Mouse (Mus musculus): ENCODE data around the gene Igf1. TPM values are rescaled to one million over a fixed set of nuclear protein-coding genes. Genes with fewer than 3 reads are reported as not detected.

The Igf1 gene
- polyA plus RNA-seq, 1 experiment from 2014 or later = 24.7 TPM

GRCm38 (mm10) chr10:87880071-87880785 lies 22.2 kb downstream of the Igf1 start:
- H3K36me3 ChIP-seq = no peaks in the 10 kb centered on the region
- no peak for ATAC-seq (ENCODE audit: low FRiP score)
- no peak overlapping the region for H3K9ac ChIP-seq (replicated peaks)
- H3K4me3 ChIP-seq (replicated peaks) = no peak overlapping the region
- no peak overlapping the region for H3K4me2 ChIP-seq
- WGBS = 90% methylated on average over 7 of the region's 7 CpGs
- no peak overlapping the region for H3K27ac ChIP-seq (replicated peaks)
- H3K9me3 ChIP-seq (replicated peaks) = no peaks in the 10 kb centered on the region
- no peaks in the 10 kb centered on the region for H3K4me1 ChIP-seq
- no peaks in the 10 kb centered on the region for H3K27me3 ChIP-seq (replicated peaks)

GRCm38 (mm10) chr10:87885326-87886040 lies 27.4 kb downstream of the Igf1 start:
- no peak overlapping the region for H3K4me3 ChIP-seq (replicated peaks)
- no peaks in the 10 kb centered on the region for H3K4me1 ChIP-seq
- H3K4me2 ChIP-seq = no peak overlapping the region
- no peak for ATAC-seq (ENCODE audit: low FRiP score)
- H3K27ac ChIP-seq (replicated peaks) = no peak overlapping the region
- no peaks in the 10 kb centered on the region for H3K27me3 ChIP-seq (replicated peaks)
- 79% methylated on average over 2 of the region's 2 CpGs for WGBS
- no peaks in the 10 kb centered on the region for H3K36me3 ChIP-seq
- H3K9me3 ChIP-seq (replicated peaks) = no peaks in the 10 kb centered on the region
- no peak overlapping the region for H3K9ac ChIP-seq (replicated peaks)

- no peaks in the 10 kb centered on the region for H3K36me3 ChIP-seq
- H3K27me3 ChIP-seq (replicated peaks) = no peaks in the 10 kb centered on the region
- no peaks in the 10 kb centered on the region for H3K9me3 ChIP-seq (replicated peaks)
- no peak overlapping the region for H3K4me3 ChIP-seq (replicated peaks)
- no peak overlapping the region for H3K9ac ChIP-seq (replicated peaks)
- H3K4me1 ChIP-seq = no peaks in the 10 kb centered on the region
- no peak for ATAC-seq (ENCODE audit: low FRiP score)
- H3K4me2 ChIP-seq = no peak overlapping the region
- H3K27ac ChIP-seq (replicated peaks) = no peak overlapping the region
Observed at GRCm38 (mm10) chr10:87889850-87890249, 31.8 kb downstream of the Igf1 start.

DNA sequence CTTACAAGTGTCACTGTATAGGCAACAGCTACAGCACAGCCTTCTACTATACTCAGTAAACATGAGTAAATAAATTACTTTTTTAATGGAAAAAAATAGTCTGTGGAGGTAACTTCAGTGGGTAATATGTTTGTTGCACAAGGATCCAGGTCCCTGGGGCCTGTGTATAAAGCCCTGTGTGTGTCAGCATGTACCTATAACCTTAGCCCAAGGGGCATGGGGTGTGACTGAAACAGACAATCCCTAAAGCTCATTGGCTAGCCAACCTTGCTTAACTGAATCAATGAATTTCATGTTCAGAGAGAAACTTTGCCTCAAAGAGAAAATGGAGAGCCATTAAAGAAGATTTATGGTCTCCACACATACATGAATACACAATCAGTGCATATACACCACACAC lies 34.2 kb downstream of the Igf1 start:
- no peak overlapping the region for H3K4me2 ChIP-seq
- H3K4me1 ChIP-seq = no peaks in the 10 kb centered on the region
- no peak overlapping the region for H3K27ac ChIP-seq (replicated peaks)
- no peaks in the 10 kb centered on the region for H3K27me3 ChIP-seq (replicated peaks)
- no peaks in the 10 kb centered on the region for H3K9me3 ChIP-seq (replicated peaks)
- no peaks in the 10 kb centered on the region for H3K36me3 ChIP-seq
- no peak for ATAC-seq (ENCODE audit: low FRiP score)
- H3K4me3 ChIP-seq (replicated peaks) = no peak overlapping the region
- no peak overlapping the region for H3K9ac ChIP-seq (replicated peaks)

- Histone ChIP-seq H3K4me1 (no peaks in the 10 kb centered on the region), H3K9ac (replicated peaks) (no peak overlapping the region), H3K9me3 (replicated peaks) (no peaks in the 10 kb centered on the region), H3K36me3 (no peaks in the 10 kb centered on the region), H3K4me2 (no peak overlapping the region), H3K27ac (replicated peaks) (no peak overlapping the region), H3K4me3 (replicated peaks) (no peak overlapping the region), H3K27me3 (replicated peaks) (no peaks in the 10 kb centered on the region)
- WGBS = 96% methylated on average over 1 of the region's 1 CpGs
- no peak for ATAC-seq (ENCODE audit: low FRiP score)
Observed at GRCm38 (mm10) chr10:87893272-87893671, 35.2 kb downstream of the Igf1 start.

- Histone ChIP-seq H3K27me3 (replicated peaks) (no peaks in the 10 kb centered on the region), H3K9ac (replicated peaks) (no peak overlapping the region), H3K4me2 (no peak overlapping the region), H3K4me1 (no peaks in the 10 kb centered on the region), H3K9me3 (replicated peaks) (no peaks in the 10 kb centered on the region), H3K27ac (replicated peaks) (no peak overlapping the region), H3K4me3 (replicated peaks) (no peak overlapping the region), H3K36me3 (no peaks in the 10 kb centered on the region)
- ATAC-seq (ENCODE audit: low FRiP score) = no peak
- 91% methylated on average over 4 of the region's 4 CpGs for WGBS
Observed at GRCm38 (mm10) chr10:87894461-87895120, 36.5 kb downstream of the Igf1 start.

DNA sequence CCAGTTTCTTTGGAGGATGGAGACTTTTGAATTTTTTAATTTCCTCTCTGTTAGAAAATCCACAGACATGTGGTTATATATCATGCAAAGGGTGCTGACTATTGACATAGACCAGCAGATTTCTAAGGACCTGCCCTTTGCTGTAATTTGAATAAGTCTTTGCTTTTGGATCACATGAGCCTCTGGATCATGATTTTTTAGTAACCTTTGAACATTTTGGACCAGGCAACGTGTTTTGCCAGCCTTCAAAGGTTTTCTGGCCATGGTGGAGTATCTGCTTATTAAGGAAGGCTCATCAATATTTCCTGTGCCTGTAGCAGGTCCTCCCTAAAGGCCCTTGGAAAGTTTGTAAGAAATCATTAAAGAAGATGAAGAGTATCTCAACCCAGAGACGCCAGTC lies 37.3 kb downstream of the Igf1 start:
- Histone ChIP-seq H3K27me3 (replicated peaks) (no peaks in the 10 kb centered on the region), H3K9ac (replicated peaks) (no peak overlapping the region), H3K27ac (replicated peaks) (no peak overlapping the region), H3K4me1 (no peaks in the 10 kb centered on the region), H3K36me3 (no peaks in the 10 kb centered on the region), H3K4me3 (replicated peaks) (no peak overlapping the region), H3K4me2 (no peak overlapping the region), H3K9me3 (replicated peaks) (no peaks in the 10 kb centered on the region)
- WGBS = 56% methylated on average over 2 of the region's 2 CpGs
- no peak for ATAC-seq (ENCODE audit: low FRiP score)

DNA sequence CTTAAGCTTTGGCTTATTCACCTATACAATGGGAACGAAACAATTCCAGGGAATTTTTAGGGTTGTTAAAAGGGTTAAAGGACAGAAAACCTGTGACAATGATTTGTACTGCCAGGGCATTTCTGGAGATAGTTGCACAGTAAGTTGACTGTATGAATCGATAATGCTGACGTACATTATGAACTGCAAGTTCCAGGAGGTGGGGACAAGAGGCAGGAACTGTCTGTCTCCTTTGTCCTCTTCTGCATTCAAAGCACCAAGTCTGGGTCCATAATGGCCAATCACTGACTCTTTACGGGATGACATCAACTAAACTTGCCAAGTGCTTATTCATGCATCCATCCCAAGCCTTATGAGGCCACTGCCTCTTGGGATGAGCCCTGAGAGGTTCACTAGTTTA lies 39.3 kb downstream of the Igf1 start:
- no peak overlapping the region for H3K4me2 ChIP-seq
- no peaks in the 10 kb centered on the region for H3K27me3 ChIP-seq (replicated peaks)
- no peak for ATAC-seq (ENCODE audit: low FRiP score)
- H3K4me1 ChIP-seq = peaks cover 2% of the 10 kb centered on the region; the same call in 1 of the 2 replicates
- WGBS = 96% methylated on average over 4 of the region's 4 CpGs
- H3K36me3 ChIP-seq = no peaks in the 10 kb centered on the region
- H3K9me3 ChIP-seq (replicated peaks) = no peaks in the 10 kb centered on the region
- no peak overlapping the region for H3K9ac ChIP-seq (replicated peaks)
- H3K27ac ChIP-seq (replicated peaks) = no peak overlapping the region
- H3K4me3 ChIP-seq (replicated peaks) = no peak overlapping the region

DNA sequence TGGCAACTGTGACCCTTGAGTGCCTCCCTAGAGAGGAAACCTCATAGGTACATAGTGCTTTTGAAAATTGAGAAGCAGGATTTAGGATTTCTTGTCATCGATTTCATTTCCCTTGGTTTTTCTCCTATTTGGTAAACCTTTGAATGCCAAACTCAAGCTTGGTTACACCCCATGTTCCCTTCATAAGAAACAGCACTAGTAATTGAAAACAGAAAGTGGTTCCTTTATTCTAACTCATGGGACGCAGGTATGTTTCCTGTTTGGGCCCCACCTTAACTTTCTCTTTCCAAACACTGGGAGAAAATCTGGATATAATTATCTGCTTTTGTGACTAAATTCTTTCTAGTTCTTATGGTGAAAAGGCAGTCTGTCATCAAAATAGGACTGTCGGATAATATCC lies 40.8 kb downstream of the Igf1 start:
- Histone ChIP-seq H3K27ac (replicated peaks) (no peak overlapping the region), H3K4me2 (no peak overlapping the region), H3K4me3 (replicated peaks) (no peak overlapping the region), H3K27me3 (replicated peaks) (no peaks in the 10 kb centered on the region), H3K9ac (replicated peaks) (no peak overlapping the region), H3K36me3 (no peaks in the 10 kb centered on the region), H3K9me3 (replicated peaks) (no peaks in the 10 kb centered on the region), H3K4me1 (peaks cover 2% of the 10 kb centered on the region; the same call in 1 of the 2 replicates)
- no peak for ATAC-seq (ENCODE audit: low FRiP score)
- 94% methylated on average over 3 of the region's 3 CpGs for WGBS

GRCm38 (mm10) chr10:87901916-87902315 lies 43.9 kb downstream of the Igf1 start:
- no peak overlapping the region for H3K4me2 ChIP-seq
- no peak overlapping the region for H3K4me3 ChIP-seq (replicated peaks)
- no peak overlapping the region for H3K27ac ChIP-seq (replicated peaks)
- H3K9ac ChIP-seq (replicated peaks) = no peak overlapping the region
- H3K9me3 ChIP-seq (replicated peaks) = no peaks in the 10 kb centered on the region
- no peaks in the 10 kb centered on the region for H3K27me3 ChIP-seq (replicated peaks)
- H3K36me3 ChIP-seq = no peaks in the 10 kb centered on the region
- no peak for ATAC-seq (ENCODE audit: low FRiP score)
- WGBS = 72% methylated on average over 7 of the region's 7 CpGs
- H3K4me1 ChIP-seq = peaks cover 2% of the 10 kb centered on the region; the same call in 1 of the 2 replicates

DNA sequence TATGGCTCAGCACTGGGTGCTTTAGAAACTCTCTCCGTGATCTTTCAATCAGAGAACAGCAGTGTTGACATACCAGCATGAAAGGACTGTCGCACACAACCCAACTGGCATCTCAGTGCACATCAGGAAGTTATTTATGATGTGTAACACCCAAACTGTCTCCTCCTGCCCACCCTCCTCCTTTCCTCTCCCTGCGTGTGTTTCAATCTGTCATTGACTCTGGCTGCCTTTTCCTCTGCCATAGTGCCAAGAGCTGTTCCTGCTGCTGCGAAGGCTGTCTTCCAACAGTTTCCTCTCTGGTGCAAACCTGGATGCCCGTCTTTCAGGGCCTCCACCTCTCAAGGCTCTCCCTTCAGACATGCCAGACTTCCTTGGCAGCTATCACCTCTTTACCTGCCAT lies 46.3 kb downstream of the Igf1 start:
- no peak for ATAC-seq (ENCODE audit: low FRiP score)
- 64% methylated on average over 5 of the region's 5 CpGs for WGBS
- Histone ChIP-seq H3K27ac (replicated peaks) (no peak overlapping the region), H3K4me3 (replicated peaks) (no peak overlapping the region), H3K4me1 (peaks cover 2% of the 10 kb centered on the region; the same call in 1 of the 2 replicates), H3K27me3 (replicated peaks) (no peaks in the 10 kb centered on the region), H3K9ac (replicated peaks) (no peak overlapping the region), H3K36me3 (no peaks in the 10 kb centered on the region), H3K9me3 (replicated peaks) (no peaks in the 10 kb centered on the region), H3K4me2 (no peak overlapping the region)

- Histone ChIP-seq H3K4me1 (peaks cover 2% of the 10 kb centered on the region; the same call in 1 of the 2 replicates), H3K9ac (replicated peaks) (no peak overlapping the region), H3K4me3 (replicated peaks) (no peak overlapping the region), H3K27me3 (replicated peaks) (no peaks in the 10 kb centered on the region), H3K27ac (replicated peaks) (no peak overlapping the region), H3K36me3 (no peaks in the 10 kb centered on the region), H3K4me2 (no peak overlapping the region), H3K9me3 (replicated peaks) (no peaks in the 10 kb centered on the region)
- 82% methylated on average over 3 of the region's 3 CpGs for WGBS
- ATAC-seq (ENCODE audit: low FRiP score) = no peak
Observed at GRCm38 (mm10) chr10:87905087-87905486, 47.0 kb downstream of the Igf1 start.
